Mouse (Mus musculus) stomach, postnatal 0 days (tissue): ENCODE measurements at regions not wholly inside any gene's neighbourhood (a gene's known extent, or its start where the extent isn't known, plus 50 kb on each side); places are given as distances from the start of the nearest gene placed in this dataset.

Source experiments
- CTCF ChIP-seq: IDR thresholded peaks from 2 replicates; pipeline ENCODE4 v1.5.1; 2016; ENCODE audit warnings: antibody characterized with exemption, low read depth, mild to moderate bottlenecking, moderate library complexity
- EP300 ChIP-seq: optimal IDR thresholded peaks from 2 replicates; pipeline ENCODE3; 2016; ENCODE audit warnings: antibody characterized with exemption

DNA sequence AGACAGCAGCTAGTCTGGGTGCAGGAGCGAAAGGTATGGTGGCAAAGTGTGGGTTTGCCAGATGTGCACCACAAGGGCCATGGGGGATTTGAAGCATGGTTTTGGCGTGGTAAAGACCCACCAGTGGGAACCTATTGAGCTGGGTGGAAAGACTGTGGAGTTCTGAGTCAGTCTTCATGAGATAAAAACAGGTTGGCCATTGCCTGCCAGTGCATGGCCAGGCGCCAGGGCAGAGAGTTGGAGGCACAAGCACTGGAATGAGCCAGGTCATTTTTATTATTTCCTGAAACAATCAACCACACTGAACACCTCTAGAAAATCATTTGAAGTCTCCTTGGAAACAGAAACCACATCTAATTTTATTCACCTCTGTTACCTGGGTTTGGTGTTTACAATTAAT lies 744.9 kb downstream of the Gsdmc2 start:
- no peak for TF ChIP-seq CTCF
- no peak for TF ChIP-seq EP300
